Mouse (Mus musculus): ENCODE measurements around the gene Anp32b. TPM values are rescaled to one million over a fixed set of nuclear protein-coding genes. Genes with fewer than 3 reads are reported as not detected.

Gene Anp32b
- total RNA-seq, 2 experiments from 2014 or later: 52.0 to 52.7 TPM

DNA sequence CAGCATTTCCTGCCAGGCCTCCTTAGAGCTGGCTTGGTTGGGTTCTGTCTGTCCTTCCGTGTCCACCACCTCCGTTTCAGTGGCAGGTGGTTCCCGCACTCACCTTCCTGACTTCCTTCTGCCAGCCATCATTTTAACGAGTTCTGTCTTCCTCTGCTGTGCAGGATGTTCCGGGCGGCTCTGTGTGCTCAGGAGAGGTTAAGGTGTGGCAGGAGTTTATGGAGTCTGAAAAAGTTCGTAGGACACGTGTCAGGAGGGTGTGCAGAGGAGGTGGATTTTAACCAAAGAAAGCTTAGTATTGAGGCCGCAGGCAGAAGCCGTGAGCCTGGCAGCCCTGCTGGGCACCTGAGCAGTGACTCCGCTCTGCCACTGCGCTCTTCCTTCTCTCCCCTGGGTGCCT, 44.8 kb downstream of the Anp32b start:
- intact Hi-C loops (cut with DNase I): no loop called here
- no peak for DNase-seq (ENCODE audit: extremely low spot score in 1 of 2, low spot score in 2 of 2)

DNA sequence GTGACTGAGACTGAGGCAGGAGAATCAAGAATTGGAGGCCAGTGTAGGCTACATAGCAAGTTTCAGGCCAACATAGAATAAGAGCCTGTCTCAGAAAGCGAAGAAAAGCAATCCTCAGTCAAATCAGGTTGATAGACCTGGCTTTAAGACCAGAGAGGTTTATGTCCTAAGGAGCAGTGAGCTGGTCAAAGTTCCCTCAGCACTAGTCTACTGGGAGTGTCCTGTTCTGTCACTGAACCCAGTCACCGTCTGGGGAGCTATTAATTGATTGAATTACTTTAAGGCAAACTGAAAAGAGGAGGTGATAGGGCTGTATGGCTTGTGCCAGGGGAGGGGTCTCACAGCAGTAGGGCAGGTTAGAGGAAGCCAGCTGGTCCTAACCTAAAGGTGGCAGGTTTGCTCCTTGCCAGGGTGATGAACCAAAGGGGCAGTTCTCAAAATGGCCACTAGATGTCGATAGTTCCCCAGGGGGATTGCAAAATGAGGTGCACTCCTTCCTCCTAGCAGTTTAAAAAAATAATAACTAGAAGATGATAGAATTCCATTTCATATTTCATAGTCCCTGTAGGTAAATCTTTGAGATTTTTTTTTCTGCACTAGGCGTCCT, 46.7 kb downstream of the Anp32b start:
- DNase-seq (ENCODE audit: extremely low spot score in 1 of 2, low spot score in 2 of 2): peak in 1 of 2 experiments; percentile 67
- intact Hi-C loops (cut with DNase I): no loop called here

DNA sequence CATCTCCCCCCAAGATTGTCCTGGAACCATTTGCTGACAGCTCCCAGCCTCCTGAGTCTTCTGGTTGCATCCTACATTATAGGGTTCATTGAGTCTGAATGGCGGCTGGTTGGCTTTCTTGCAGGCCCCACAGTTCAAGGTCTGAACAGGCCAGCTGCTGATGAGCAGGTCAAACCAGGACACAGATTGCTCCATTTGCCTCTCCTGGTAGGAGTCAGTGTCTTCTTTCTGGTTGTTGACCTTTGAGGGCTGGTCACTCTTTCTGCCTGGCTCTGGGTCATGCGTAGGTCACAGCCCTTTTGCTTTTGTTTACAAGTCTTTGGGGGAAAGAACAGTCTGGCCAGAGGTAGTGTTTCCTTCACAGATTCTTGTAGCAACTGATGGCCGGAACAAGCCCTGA, 47.8 kb downstream of the Anp32b start:
- no peak for DNase-seq (ENCODE audit: extremely low spot score in 1 of 2, low spot score in 2 of 2)
- intact Hi-C loops (cut with DNase I): no loop called here

DNA sequence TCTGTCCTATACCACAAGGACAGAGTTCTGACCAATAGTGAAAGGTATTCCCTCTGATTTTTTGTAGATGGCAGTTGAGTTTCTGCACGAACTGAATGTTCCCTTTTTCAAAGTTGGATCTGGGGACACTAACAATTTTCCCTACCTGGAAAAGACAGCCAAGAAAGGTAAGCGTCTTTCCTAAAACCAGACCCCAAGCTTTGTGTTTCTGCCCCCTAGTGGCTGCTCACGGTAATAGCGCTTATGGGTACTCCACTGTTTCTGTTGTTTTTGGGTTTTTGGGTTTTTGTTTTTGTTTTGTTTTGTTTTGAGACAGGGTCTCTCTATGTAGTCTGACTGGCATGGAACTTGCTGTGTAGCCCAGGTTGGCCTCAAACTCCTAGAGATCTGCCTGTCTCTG, 48.3 kb downstream of the Anp32b start:
- intact Hi-C loops (cut with DNase I): no loop called here
- no peak for DNase-seq (ENCODE audit: extremely low spot score in 1 of 2, low spot score in 2 of 2)

DNA sequence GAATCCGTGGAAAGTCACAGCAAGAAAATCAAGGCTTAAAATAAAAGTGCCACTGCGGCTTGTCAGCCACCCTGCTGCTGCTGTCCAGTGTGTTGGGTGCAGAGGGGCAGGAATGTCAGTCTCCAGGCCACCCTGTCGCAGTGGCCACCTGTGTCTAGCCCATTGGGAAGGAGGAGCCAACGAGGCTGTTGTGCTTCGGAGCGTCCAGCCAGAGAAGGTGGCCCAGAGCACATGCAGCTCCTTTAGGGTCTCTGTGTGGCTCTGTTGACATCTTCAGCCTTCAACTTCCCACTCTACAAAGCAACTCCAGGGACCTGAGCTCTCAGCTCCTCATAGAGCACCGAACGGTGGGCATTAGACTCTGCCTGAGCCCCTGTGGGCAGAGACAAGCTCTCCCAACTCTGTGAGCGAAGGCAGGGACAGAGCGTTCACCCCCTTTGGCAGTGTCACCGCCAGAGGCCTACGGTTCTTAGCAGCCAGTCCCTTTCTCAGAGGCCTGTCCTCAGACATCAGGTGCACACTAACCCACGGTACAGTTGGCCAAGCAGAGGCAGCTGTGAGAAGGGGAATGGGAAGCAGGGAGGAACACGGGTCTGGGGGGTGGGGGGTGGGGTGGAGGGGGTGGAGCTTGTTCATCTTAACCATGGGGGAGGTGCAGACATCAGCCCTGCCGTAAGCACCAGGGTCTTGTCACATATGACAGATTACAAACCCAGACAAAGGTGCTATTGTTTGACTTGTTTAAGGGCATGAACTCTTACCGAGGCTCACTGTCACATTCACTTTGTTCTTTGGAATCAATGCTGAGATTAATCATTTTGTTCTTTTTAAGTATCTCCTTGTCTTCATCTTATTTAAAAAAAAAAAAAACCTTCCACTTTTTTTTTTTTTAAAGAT, 52.2 kb downstream of the Anp32b start:
- intact Hi-C loops (cut with DNase I): no loop called here
- no peak for DNase-seq (ENCODE audit: extremely low spot score in 1 of 2, low spot score in 2 of 2)

DNA sequence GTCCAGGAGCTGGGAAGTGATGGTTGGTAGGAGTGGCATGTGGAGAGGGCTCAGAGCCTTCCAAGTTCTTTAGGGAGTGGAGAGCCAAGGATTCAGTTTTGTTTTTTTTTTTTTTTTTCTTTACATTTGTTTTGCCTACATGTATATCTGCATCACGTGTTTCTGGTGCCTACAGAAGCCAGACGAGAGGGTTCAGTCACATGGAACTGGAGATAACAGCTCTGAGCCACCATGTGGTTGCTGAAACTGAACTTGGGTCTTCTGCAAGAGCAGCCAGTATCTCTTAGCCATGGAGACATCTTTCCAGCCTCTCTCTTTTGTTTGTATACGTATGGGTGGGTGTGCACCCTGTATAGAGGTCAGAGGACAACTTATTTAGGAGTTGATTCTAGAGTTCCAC, 53.2 kb downstream of the Anp32b start:
- intact Hi-C loops (cut with DNase I): no loop called here
- no peak for DNase-seq (ENCODE audit: extremely low spot score in 1 of 2, low spot score in 2 of 2)

DNA sequence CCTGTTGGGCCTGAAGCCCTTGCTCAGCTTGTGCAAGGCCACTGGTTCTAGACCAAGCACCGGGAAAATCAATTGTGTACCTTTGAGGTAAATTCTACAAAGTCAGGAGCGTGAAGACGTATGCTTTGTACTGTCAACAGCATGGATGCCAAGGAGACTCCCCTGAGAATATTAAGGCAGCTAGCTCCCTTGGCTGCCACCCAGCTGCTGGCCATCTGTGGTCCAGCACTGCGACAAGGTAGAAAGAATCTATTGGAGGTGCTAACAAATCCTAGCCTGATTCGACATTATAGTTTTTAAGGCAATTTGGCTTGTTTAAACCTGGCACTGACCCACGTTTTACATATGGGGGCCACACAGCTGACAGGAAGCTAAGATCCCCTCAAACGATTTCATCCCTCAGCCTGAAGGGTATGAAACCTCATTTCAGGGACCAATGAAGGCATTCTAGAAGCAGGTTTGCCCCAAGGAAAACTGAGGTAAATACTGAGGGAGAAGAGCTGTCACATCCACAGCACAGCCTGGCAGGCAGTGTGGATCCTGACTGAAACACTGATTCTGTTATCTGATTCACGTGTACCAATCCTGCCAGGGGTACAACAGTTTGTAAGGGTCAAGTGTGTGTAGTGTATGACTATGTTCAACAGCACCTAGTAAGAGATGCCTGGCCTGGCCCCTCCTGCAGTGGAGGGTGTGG, 54.8 kb downstream of the Anp32b start:
- no peak for DNase-seq (ENCODE audit: extremely low spot score in 1 of 2, low spot score in 2 of 2)
- intact Hi-C loops (cut with DNase I): loop anchor here (5.0 kb wide), 1 partner anchor 97 kb away; the partner anchor contains the start of gene Coro2a

DNA sequence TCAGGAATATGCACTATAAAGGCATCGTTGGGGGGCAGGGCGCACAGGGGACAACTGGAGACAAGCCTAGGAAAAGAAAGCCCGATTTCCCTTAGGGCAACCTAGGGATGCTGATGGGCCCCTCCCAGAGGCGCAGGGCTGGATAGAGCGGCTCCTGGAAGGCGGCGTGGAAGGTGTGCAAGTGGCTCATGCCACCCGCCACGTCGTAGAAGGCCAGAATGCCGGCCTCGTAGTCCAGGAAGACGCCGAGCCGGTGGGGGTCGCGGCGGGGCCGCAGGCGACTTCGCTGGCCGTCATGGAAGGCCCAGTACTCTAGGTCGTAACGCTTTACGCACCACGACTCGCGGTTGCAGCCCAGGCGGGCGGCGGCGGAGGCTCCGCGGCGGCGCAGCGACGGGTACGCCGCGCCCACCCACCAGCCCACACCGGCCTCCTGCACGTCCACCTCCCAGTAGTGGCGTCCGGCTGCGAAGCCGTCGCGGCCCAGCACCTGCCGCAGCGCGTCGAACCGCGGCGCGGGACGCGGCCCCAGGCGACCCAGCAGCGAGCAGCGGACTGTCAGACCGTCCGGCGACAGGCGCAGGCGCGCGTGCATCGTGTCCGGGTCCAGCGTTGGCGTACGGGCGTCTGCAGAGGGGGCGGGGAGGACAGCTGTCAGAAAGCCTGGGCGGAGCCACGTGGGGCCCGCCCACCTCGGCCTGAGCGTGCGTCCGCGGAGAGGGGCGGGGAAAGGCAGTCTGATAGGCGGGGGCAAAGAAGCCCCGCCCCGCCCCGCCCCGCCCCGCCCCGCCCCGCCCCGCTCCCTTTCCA, 56.3 kb downstream of the Anp32b start:
- DNase-seq (ENCODE audit: extremely low spot score in 1 of 2, low spot score in 2 of 2): peak; percentile 91 to 98
- intact Hi-C loops (cut with DNase I): loop anchor here (5.0 kb wide), 1 partner anchor 95 kb away; the partner anchor contains the start of gene Coro2a

DNA sequence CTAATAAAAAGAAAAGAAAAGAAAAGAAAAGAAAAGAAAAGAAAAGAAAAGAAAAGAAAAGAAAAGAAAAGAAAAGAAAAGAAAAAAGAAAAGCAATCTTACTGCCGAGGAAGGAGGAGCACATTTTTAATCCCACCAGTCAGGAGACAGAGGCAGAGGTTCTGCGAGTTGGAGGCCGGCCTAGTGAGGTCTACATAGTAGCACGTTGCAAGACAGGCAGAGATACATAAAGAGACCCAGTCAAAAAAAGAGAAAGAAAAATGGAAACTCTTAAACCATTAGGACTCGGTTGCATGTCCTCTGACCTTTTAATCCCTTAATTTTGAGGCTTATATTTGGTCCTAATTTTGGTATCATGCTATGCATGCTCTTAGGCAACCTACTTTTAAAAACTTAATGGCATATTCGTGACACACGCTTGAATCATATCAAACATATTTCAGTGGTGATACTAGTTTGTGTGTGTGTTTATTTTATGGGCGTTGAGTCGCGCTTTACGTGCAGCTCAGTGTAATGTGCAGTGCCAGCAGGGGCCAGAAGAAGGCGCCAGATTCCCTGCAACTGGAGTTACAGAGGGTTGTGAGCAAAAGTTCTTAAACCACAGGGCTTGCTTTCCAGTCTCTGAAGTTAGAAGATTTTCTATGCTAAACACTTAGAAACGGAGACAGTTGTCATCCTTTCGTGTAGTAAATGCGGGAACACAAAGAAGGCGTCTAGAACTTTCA, 57.2 kb downstream of the Anp32b start:
- peak; percentile 54 to 86 for DNase-seq (ENCODE audit: extremely low spot score in 1 of 2, low spot score in 2 of 2)
- intact Hi-C loops (cut with DNase I): loop anchor here (5.0 kb wide), 1 partner anchor 94 kb away; the partner anchor contains the start of gene Coro2a

DNA sequence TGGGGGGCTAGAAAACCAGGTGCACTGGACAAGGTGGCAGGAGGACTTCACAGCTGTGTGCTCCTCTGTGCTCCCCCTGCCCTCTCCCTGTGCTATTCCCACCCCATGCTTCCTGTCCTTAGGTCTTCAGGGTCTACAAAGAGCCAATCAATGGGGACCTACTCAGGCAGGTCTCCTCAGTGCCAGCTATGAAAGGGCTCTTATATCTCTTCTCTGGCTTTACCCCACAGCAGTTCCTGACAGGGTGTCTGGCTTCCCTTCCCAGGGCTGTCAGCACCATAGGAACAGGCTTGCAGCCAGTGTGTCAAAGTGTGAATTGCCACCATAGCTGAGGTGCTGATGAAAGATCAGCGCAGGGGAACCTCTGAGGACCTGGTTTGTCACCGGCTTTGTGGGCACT, 69.8 kb downstream of the Anp32b start:
- no peak for DNase-seq (ENCODE audit: extremely low spot score in 1 of 2, low spot score in 2 of 2)
- intact Hi-C loops (cut with DNase I): no loop called here

DNA sequence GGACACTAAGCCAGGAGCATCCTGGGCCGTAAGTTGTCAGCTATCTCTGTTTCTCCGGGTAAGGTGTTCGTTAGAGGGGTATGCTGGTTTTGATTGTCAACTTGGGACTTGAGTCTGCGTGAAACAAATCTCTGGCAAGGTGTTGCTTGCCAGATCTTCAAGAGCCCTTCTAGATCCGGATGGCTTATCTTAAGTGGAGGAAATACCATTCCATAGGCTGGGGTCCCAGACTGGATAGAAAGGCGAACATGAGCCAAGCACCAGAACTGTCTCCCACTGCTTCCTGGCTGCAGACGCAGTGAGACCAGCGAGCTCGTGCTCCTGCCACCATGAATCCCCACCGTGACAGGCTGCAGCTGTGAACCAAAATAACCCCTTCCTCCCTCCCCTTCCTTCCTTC, 70.8 kb downstream of the Anp32b start:
- intact Hi-C loops (cut with DNase I): no loop called here
- no peak for DNase-seq (ENCODE audit: extremely low spot score in 1 of 2, low spot score in 2 of 2)

Other genes with a start within 250 kb of the Anp32b start
- gene Foxe1, start 107.3 kb upstream of the Anp32b start, total RNA-seq (2021): not detected
- 1 to 10 TPM; 3.7 to 4.6 TPM for gene Trmo, start 61.5 kb upstream of the Anp32b start, total RNA-seq (2021)
- gene Hemgn, start 37.4 kb upstream of the Anp32b start, total RNA-seq (2021): not detected
- gene Nans, start 38.3 kb downstream of the Anp32b start, total RNA-seq (2021): 10 to 100 TPM; 30.7 to 35.0 TPM
- gene Trim14, start 85.2 kb downstream of the Anp32b start, total RNA-seq (2021): 1 to 10 TPM; 1.2 to 1.4 TPM
- gene Coro2a, start 151.3 kb downstream of the Anp32b start, total RNA-seq (2021): 10 to 100 TPM; 38.7 to 43.3 TPM
- 1 to 10 TPM; 1.0 to 2.0 TPM for gene Tbc1d2, start 199.3 kb downstream of the Anp32b start, total RNA-seq (2021)